Mouse (Mus musculus): Measurements from ENCODE around the gene Ccdc180.

Ccdc180 gene

GRCm38 (mm10) chr4:45911876-45912275, 21.8 kb downstream of the Ccdc180 start:
- DNase-seq = no peak

- no peak for DNase-seq
Observed at GRCm38 (mm10) chr4:45917091-45917490, 27.0 kb downstream of the Ccdc180 start.

GRCm38 (mm10) chr4:45921663-45922435, 31.7 kb downstream of the Ccdc180 start:
- DNase-seq = no peak

- DNase-seq = no peak
Observed at GRCm38 (mm10) chr4:45924011-45924410, 33.9 kb downstream of the Ccdc180 start.

GRCm38 (mm10) chr4:45928561-45928960, 38.5 kb downstream of the Ccdc180 start:
- no peak for DNase-seq

- peak; percentile 23 for DNase-seq
Observed at GRCm38 (mm10) chr4:45941628-45942044, 51.5 kb downstream of the Ccdc180 start.

GRCm38 (mm10) chr4:45947729-45948128, 57.6 kb downstream of the Ccdc180 start:
- DNase-seq = no peak

GRCm38 (mm10) chr4:45949109-45949848, 59.2 kb downstream of the Ccdc180 start:
- no peak for DNase-seq

GRCm38 (mm10) chr4:45951830-45952229, 61.7 kb downstream of the Ccdc180 start:
- no peak for DNase-seq

GRCm38 (mm10) chr4:45953025-45953919, 63.2 kb downstream of the Ccdc180 start:
- DNase-seq = no peak

- DNase-seq = no peak
Observed at GRCm38 (mm10) chr4:45955235-45955634, 65.1 kb downstream of the Ccdc180 start.

- no peak for DNase-seq
Observed at GRCm38 (mm10) chr4:45956131-45956530, 66.0 kb downstream of the Ccdc180 start.

- DNase-seq = no peak
Observed at GRCm38 (mm10) chr4:45956706-45957105, 66.6 kb downstream of the Ccdc180 start.

- DNase-seq = no peak
Observed at GRCm38 (mm10) chr4:45964771-45965439, 74.8 kb downstream of the Ccdc180 start, which contains the start of gene Tdrd7. Gene Tdrd7 (plus strand): TSS chr4:45965334.

GRCm38 (mm10) chr4:45965737-45966447, 75.8 kb downstream of the Ccdc180 start:
- no peak for DNase-seq

GRCm38 (mm10) chr4:45966716-45967115, 76.6 kb downstream of the Ccdc180 start:
- no peak for DNase-seq

GRCm38 (mm10) chr4:45967479-45968341, 77.6 kb downstream of the Ccdc180 start:
- DNase-seq = no peak

- DNase-seq = no peak
Observed at GRCm38 (mm10) chr4:45969051-45969450, 78.9 kb downstream of the Ccdc180 start.

- no peak for DNase-seq
Observed at GRCm38 (mm10) chr4:45970048-45970560, 80.0 kb downstream of the Ccdc180 start.

- peak; percentile 100 for DNase-seq
Observed at GRCm38 (mm10) chr4:45971806-45972447, 81.8 kb downstream of the Ccdc180 start.

Measured in cerebellum, adult 8-10 months (tissue).